Mouse (Mus musculus) adrenal gland, postnatal 4 days (tissue): ENCODE results near the gene Rassf1. TPM values are rescaled to one million over a fixed set of nuclear protein-coding genes. Genes with fewer than 3 reads are reported as not detected.
A peak's percentile ranks its signal among the peaks of the same experiment; 100 is the strongest.

Source experiments
- DNase-seq, 2 experiments: peaks; one replicate each; pipeline ENCODE4 v3.0.0; 2021 to 2022; ENCODE audit warnings: low spot score in 2 of 2, mixed read lengths in 2 of 2
- total RNA-seq, 2 experiments: library from RNA; stranded (reverse); gene quantifications; 2 replicates each; pipeline ENCODE4 v1.2.3; 2021

Rassf1 gene
- total RNA-seq, 2 experiments from 2014 or later: 34.9 to 37.6 TPM

- no peak for DNase-seq
Measured at GRCm38 (mm10) chr9:107539940-107540339, 11.4 kb upstream of the Rassf1 start.

GRCm38 (mm10) chr9:107540420-107540819 lies 10.9 kb upstream of the Rassf1 start:
- DNase-seq: no peak

- DNase-seq: no peak
Measured at GRCm38 (mm10) chr9:107541005-107541404, 10.3 kb upstream of the Rassf1 start.

GRCm38 (mm10) chr9:107541474-107542351 lies 9.6 kb upstream of the Rassf1 start, which contains the start of the genes Cyb561d2 and Nprl2:
Cyb561d2 (minus strand) TSS chr9:107542193.
Nprl2 (plus strand) TSS chr9:107542226.
- DNase-seq: peak; percentile 83 to 92

- no peak for DNase-seq
Measured at GRCm38 (mm10) chr9:107542352-107542686, 9.0 kb upstream of the Rassf1 start.

- no peak for DNase-seq
Measured at GRCm38 (mm10) chr9:107542721-107543120, 8.6 kb upstream of the Rassf1 start.

- DNase-seq: no peak
Measured at GRCm38 (mm10) chr9:107543299-107543698, 8.1 kb upstream of the Rassf1 start.

- DNase-seq: no peak
Measured at GRCm38 (mm10) chr9:107544196-107544700, 7.1 kb upstream of the Rassf1 start.

GRCm38 (mm10) chr9:107544729-107545128 lies 6.6 kb upstream of the Rassf1 start:
- no peak for DNase-seq

GRCm38 (mm10) chr9:107545199-107545598 lies 6.2 kb upstream of the Rassf1 start:
- DNase-seq: no peak

- peak in 1 of 2 experiments; percentile 66 for DNase-seq
Measured at GRCm38 (mm10) chr9:107545602-107546001, 5.8 kb upstream of the Rassf1 start.

- peak; percentile 72 to 84 for DNase-seq
Measured at GRCm38 (mm10) chr9:107547026-107547425, 4.3 kb upstream of the Rassf1 start, which contains the start of gene Zmynd10. Zmynd10 (plus strand) TSS chr9:107547298.

- no peak for DNase-seq
Measured at GRCm38 (mm10) chr9:107547957-107548356, 3.4 kb upstream of the Rassf1 start.

- DNase-seq: no peak
Measured at GRCm38 (mm10) chr9:107548820-107549219, 2.5 kb upstream of the Rassf1 start.

- DNase-seq: no peak
Measured at GRCm38 (mm10) chr9:107549297-107550074, 1.9 kb upstream of the Rassf1 start.

GRCm38 (mm10) chr9:107550491-107551116 lies 751 bp upstream of the Rassf1 start:
- no peak for DNase-seq

GRCm38 (mm10) chr9:107551890-107552355 lies 568 bp downstream of the Rassf1 start:
- DNase-seq: no peak

GRCm38 (mm10) chr9:107552690-107553393 lies 1.5 kb downstream of the Rassf1 start:
- DNase-seq: no peak

GRCm38 (mm10) chr9:107553541-107554318 lies 2.4 kb downstream of the Rassf1 start:
- no peak for DNase-seq
